Mouse (Mus musculus): Measurements from ENCODE around the gene Rora.

GRCm38 (mm10) chr9:69234526-69234925 is 580.9 kb downstream of the Rora start:
- no peak for TF ChIP-seq CTCF (conservative IDR thresholded peaks at IDR 0.05; ENCODE audit: low read length)
- no peak for TF ChIP-seq NANOG (IDR thresholded peaks at IDR 0.05; ENCODE audit: borderline replicate concordance, low read length)
- TF ChIP-seq POU5F1 (IDR thresholded peaks at IDR 0.05; ENCODE audit: borderline replicate concordance, low read length), result no peak

Measured in E14TG2a.4 (cell line).